Mouse (Mus musculus) NIH3T3 (cell line): ENCODE results near the gene 4930562C15Rik.

Experiments used
- DNase-seq: peaks from one replicate; pipeline ENCODE4 v3.0.0-alpha.2; 2012; ENCODE audit warnings: low read depth

Gene 4930562C15Rik

GRCm38 (mm10) chr16:4892171-4892570 is 57.0 kb downstream of the 4930562C15Rik start:
- DNase-seq, result peak; percentile 42

DNA sequence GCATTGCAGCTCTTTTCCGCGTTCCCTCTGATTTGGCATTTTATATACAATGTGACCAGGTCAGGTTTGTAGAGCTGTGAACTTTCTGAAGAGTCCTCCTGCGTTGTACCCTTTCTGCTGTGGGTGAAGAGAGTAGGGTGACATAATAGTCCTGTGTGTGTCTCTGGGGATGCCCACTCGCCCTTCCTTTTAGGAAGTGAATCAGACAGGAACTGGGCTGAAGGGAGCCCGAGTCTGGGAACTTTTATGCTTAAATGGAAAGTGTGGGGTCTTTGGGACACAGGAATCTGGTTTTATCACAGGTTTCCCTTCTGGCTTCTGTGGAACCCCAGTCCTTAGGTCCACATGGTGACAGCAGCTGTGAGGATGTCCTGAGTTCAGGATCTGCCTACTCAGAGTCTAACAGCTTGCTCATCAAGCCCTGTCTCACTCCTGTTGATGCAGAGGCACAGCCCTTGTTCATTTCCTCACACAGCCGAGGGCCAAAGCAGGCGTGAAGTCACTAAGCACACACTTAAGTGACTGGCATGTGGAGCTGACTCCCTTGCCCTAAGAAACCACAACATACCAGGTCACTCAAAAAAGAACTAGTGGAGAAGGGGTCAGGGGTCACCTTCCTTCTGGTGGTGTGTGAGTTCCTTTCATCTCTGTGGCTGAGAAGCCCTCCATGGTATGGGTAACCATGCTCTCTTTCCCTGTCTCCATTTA is 59.1 kb downstream of the 4930562C15Rik start:
- no peak for DNase-seq

DNA sequence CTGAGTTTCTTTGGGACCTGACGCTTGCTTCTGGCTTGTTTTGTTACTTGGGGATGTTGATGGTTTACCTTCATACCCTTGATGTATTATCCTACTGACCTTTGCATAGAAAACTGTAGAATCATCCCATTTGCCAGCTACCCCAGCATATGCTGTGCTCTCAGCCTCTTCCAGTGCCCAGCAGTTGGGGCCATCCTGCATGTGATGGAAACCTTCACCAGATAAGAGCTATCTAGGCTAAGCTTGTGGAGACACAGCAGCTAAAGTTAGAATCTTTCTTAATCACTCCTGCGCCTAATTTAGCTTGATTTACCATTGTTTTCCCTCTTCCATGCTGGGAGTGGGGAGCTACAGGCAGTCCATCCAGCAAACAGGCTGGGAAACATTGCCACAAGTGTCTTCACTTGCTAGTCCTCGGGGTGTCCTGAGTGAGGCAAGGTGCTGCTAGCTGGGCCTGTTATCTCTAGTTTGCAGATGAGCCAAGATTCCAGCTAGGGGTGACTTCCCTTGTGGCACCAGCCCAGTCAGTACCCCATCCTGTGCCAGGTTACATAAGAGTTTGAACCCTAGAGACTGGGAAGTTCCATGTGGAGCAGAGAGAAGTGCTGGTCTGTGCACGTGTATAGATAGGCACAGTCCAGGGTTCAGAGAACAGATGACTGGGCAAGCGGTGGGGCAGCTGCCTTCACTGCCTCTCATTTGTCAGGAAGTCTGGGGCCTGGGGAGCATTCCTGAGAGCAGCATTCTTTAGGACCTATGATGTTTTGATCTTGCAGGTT is 61.2 kb downstream of the 4930562C15Rik start:
- no peak for DNase-seq

DNA sequence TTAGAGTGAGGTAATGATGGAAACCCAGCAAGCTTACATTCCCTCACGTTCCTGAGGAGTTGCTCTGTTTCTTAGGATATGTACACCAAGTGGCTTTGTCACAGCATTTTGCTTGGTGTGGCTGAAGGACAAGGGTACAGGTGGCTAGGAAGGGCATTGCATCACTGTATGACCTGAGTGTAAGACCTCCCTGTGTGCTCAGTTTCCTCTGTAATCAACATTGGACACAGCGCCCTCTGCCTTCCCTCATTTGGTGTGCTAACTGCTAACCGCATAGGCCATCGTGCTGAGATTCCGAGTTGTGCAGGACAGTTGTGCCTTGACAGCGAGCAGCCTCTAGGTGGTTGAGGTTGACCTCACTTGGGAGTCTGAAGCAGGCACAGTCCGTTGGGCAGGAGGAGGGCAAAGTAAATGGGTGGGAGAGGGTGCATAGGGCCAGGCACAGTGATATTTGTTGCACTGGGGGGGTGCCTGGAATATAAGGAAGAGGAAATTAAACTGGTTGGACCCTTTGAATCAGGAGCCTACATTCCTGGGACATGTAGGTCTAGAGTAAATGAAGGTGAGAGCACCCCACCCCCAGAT is 62.0 kb downstream of the 4930562C15Rik start:
- no peak for DNase-seq

DNA sequence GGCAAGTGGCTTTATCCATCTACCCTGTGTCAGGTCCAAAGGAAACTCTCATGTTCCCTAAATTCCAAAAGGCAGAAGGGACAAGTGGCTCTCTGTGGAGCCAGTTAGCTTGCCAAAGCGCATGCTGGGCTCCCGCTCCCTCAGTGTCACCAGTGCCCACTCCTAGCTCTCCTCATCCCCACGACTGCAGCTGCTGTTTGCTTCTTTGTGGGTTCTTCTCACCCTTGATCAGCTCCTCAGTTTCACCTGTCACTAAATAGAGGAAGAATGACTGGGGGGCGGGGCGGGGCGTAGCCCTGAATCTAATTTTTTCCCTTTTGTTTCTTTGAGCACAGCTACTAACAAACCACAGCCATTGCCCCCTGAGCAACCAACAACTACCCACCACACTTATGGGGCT is 63.7 kb downstream of the 4930562C15Rik start:
- no peak for DNase-seq

- DNase-seq, result no peak
These were observed 64.5 kb downstream of the 4930562C15Rik start for GRCm38 (mm10) chr16:4899711-4900110.

- no peak for DNase-seq
These were observed 66.0 kb downstream of the 4930562C15Rik start for GRCm38 (mm10) chr16:4901167-4901566.

GRCm38 (mm10) chr16:4902390-4902789 is 67.2 kb downstream of the 4930562C15Rik start:
- no peak for DNase-seq

- no peak for DNase-seq
These were observed 68.4 kb downstream of the 4930562C15Rik start for GRCm38 (mm10) chr16:4903491-4904102.

- no peak for DNase-seq
These were observed 69.7 kb downstream of the 4930562C15Rik start for GRCm38 (mm10) chr16:4904878-4905277.

- no peak for DNase-seq
These were observed 70.4 kb downstream of the 4930562C15Rik start for GRCm38 (mm10) chr16:4905591-4905990.

GRCm38 (mm10) chr16:4906559-4906958 is 71.3 kb downstream of the 4930562C15Rik start:
- no peak for DNase-seq

DNA sequence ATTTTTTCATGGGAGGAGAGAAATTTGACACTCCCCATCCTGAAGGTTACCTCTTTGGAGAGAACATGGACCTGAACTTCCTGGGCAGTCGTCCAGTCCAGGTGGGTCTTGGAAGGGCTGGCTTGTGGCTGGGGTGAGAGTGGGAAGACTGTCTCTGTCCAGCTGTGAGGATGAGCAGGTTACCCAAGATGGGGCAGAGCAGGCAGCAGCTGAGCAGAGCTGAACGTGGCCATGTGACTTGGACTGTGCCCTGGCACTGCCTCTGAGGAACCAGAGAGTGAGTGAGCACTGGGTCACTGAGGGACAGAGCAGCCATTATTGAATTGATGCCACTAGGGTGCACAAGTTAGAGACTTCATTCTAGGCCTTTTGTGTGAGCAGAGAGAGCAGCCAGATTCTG is 72.2 kb downstream of the 4930562C15Rik start:
- DNase-seq, result no peak

DNA sequence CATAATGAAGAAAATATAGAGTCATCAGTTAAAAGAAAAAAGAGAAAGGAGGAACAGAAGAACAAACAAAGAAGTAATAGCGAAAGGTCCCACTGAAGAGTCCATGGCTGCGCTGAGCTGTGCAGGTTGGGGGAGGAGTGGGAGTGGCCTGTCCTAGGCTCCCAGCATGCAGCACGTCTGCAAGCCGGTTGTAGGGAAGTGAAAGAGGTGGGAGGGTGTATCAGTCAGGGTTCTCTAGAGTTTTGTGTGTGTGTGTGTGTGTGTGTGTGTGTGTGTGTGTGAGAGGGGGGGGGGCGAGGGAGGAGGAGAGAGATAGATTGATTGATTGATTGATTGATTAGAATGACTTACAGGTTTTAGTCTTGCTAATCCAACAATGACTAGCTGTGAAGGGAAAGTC is 72.8 kb downstream of the 4930562C15Rik start:
- DNase-seq, result no peak

- DNase-seq, result peak; percentile 55
These were observed 74.5 kb downstream of the 4930562C15Rik start for GRCm38 (mm10) chr16:4909745-4910144.

GRCm38 (mm10) chr16:4910758-4911157 is 75.5 kb downstream of the 4930562C15Rik start:
- DNase-seq, result no peak

DNA sequence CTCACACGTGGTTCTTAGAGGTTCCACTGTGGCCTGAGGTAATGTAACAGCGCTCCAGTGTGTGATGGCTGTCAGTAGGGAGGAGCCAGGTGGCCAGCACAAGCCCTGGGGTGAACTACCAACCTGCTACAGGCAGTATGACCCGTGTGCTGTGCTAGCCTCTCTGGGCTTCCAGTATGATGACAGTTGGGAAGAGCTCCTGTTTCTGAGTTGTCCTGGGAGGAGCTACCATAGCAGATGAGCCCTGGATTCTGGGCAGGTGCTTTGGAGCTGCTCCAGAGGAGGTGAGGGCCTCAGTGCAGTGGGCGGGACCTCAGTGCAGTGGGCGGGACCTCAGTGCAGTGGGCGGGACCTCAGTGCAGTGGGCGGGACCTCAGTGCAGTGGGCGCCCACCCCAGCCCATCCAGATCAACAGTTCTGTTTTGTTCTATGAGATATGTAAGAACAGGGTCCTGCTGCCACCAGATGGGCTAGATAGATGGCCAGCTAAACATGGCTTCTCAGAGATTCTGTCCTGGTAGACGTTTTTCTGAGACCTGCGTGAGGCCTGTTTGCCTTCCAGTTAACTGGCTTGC is 76.9 kb downstream of the 4930562C15Rik start:
- no peak for DNase-seq

GRCm38 (mm10) chr16:4912907-4913782 is 77.9 kb downstream of the 4930562C15Rik start:
- DNase-seq, result peak; percentile 88

- peak; percentile 95 for DNase-seq
These were observed 78.8 kb downstream of the 4930562C15Rik start for GRCm38 (mm10) chr16:4913783-4914735.

- DNase-seq, result no peak
These were observed 80.7 kb downstream of the 4930562C15Rik start for GRCm38 (mm10) chr16:4915931-4916330.
